Comparison of ENCODE assay signal across 8 mouse cellular contexts in genomic region chr9:21988421-21989101, GRCm38 (mm10). TPM values are rescaled to one million over a fixed set of nuclear protein-coding genes. Genes with fewer than 3 reads are reported as not detected.
DNase-seq lines count a peak whose midpoint lies in the region; ATAC-seq and TF ChIP-seq lines count a peak whose summit lies in the region.

No protein-coding gene starts in this region.

- no peak overlapping the region for H3K27ac ChIP-seq in hindbrain, postnatal 0 days
- H3K27ac ChIP-seq in liver, embryonic 15.5 days (replicated peaks): no peak overlapping the region

- peak overlapping the region; percentile 45 for H3K9ac ChIP-seq in hindbrain, postnatal 0 days (replicated peaks; ENCODE audit: low read length)
- no peak overlapping the region for H3K9ac ChIP-seq in liver, embryonic 15.5 days

- ATAC-seq in hindbrain, postnatal 0 days: peak; percentile 30; the same call in 1 of the 2 replicates
- ATAC-seq in liver, embryonic 15.5 days (ENCODE audit: insufficient read depth): no peak
- ATAC-seq in neutrophil, adult 5-6 weeks (ENCODE audit: extremely low read depth, insufficient number of reproducible peaks, low FRiP score, poor library complexity, severe bottlenecking): peak; percentile 21; the same call in 1 of the 2 replicates
- no peak for ATAC-seq in CD4-positive, CD25-positive, alpha-beta regulatory T cell, adult 4 months

- peaks cover 16% of the 10 kb centered on the region for H3K4me1 ChIP-seq in hindbrain, postnatal 0 days (ENCODE audit: insufficient read depth, low read length)
- peaks cover 18% of the 10 kb centered on the region for H3K4me1 ChIP-seq in liver, embryonic 15.5 days (replicated peaks)

- H3K36me3 ChIP-seq in hindbrain, postnatal 0 days (ENCODE audit: insufficient read depth, low read length): no peaks in the 10 kb centered on the region
- H3K36me3 ChIP-seq in liver, embryonic 15.5 days (replicated peaks): no peaks in the 10 kb centered on the region

- H3K4me3 ChIP-seq in hindbrain, postnatal 0 days (ENCODE audit: low read length): peak overlapping the region; percentile 41
- peak overlapping the region; percentile 39 for H3K4me3 ChIP-seq in liver, embryonic 15.5 days (replicated peaks)

- peak; percentile 34; the same call in 1 of the 2 replicates for TF ChIP-seq CTCF in hindbrain, postnatal 0 days (IDR thresholded peaks at IDR 0.05; ENCODE audit: low read depth)

- under 1% methylated on average over 32 of the region's 32 CpGs for WGBS in hindbrain, postnatal 0 days
- 3% methylated on average over 32 of the region's 32 CpGs for WGBS in liver, embryonic 15.5 days (ENCODE audit: insufficient replicate concordance)

- H3K27me3 ChIP-seq in hindbrain, postnatal 0 days (ENCODE audit: insufficient read depth, low read length): peaks cover 27% of the 10 kb centered on the region
- H3K27me3 ChIP-seq in liver, embryonic 15.5 days: peaks cover 100% of the 10 kb centered on the region

- peak; percentile 13 to 51 for DNase-seq in urinary bladder, adult 18-20 months (ENCODE audit: low spot score in 2 of 2)
- no peak for DNase-seq in urinary bladder, postnatal 10 days (ENCODE audit: low spot score)
- DNase-seq in embryo, embryonic 10 days (ENCODE audit: low spot score): peak; percentile 47
- DNase-seq in hindbrain, postnatal 0 days (ENCODE audit: low spot score): no peak
- no peak for DNase-seq in thymus, postnatal 25 days

- peak overlapping the region; percentile 73 for H3K4me2 ChIP-seq in hindbrain, postnatal 0 days (ENCODE audit: low read depth, low read length)
- peak overlapping the region; percentile 57 for H3K4me2 ChIP-seq in liver, embryonic 15.5 days

- H3K9me3 ChIP-seq in hindbrain, postnatal 0 days (ENCODE audit: low read length): no peaks in the 10 kb centered on the region
- H3K9me3 ChIP-seq in liver, embryonic 15.5 days (replicated peaks): no peaks in the 10 kb centered on the region

RNA-seq across cellular contexts. Expression of gene Rgl3, which starts 0.7 kb away (rescaled TPM):
- total RNA-seq in hindbrain, postnatal 0 days (2014; rRNA removed): 4.2 and 5.1 TPM in 2 replicates
- polyA plus RNA-seq in hindbrain, postnatal 0 days (2015; fragmentation: Nextera tagmentation; extraction: Ambion mirVana): 2.5 and 3.5 TPM in 2 replicates
- 0.10 and 0.13 TPM in 2 replicates for polyA plus RNA-seq in liver, embryonic 15.5 days (2015; fragmentation: Nextera tagmentation; extraction: Ambion mirVana)
- not detected in 2 replicates for total RNA-seq in neutrophil, adult 5-6 weeks (2017)
- not detected for polyA plus RNA-seq in CD4-positive, CD25-positive, alpha-beta regulatory T cell, adult 4 months (2017; shearing (Covaris generic))

RNA-seq across cellular contexts. Expression of gene Ccdc151, which starts 13.9 kb away (rescaled TPM):
- 3.3 and 6.0 TPM in 2 replicates for total RNA-seq in hindbrain, postnatal 0 days (2014; rRNA removed)
- polyA plus RNA-seq in hindbrain, postnatal 0 days (2015; fragmentation: Nextera tagmentation; extraction: Ambion mirVana): 4.2 and 4.6 TPM in 2 replicates
- not detected in 2 replicates for polyA plus RNA-seq in liver, embryonic 15.5 days (2015; fragmentation: Nextera tagmentation; extraction: Ambion mirVana)
- 0.49 TPM in 1 of 2 replicates, not detected in the other for total RNA-seq in neutrophil, adult 5-6 weeks (2017)
- not detected for polyA plus RNA-seq in CD4-positive, CD25-positive, alpha-beta regulatory T cell, adult 4 months (2017; shearing (Covaris generic))

RNA-seq across cellular contexts. Expression of gene Prkcsh, which starts 14.0 kb away (rescaled TPM):
- total RNA-seq in hindbrain, postnatal 0 days (2014; rRNA removed): 84.9 and 89.7 TPM in 2 replicates
- polyA plus RNA-seq in hindbrain, postnatal 0 days (2015; fragmentation: Nextera tagmentation; extraction: Ambion mirVana): 67.5 and 69.7 TPM in 2 replicates
- polyA plus RNA-seq in liver, embryonic 15.5 days (2015; fragmentation: Nextera tagmentation; extraction: Ambion mirVana): 50.6 and 57.5 TPM in 2 replicates
- 37.1 and 40.3 TPM in 2 replicates for total RNA-seq in neutrophil, adult 5-6 weeks (2017)
- 10 to 100 TPM; 31.5 to 37.6 TPM for polyA plus RNA-seq in CD4-positive, CD25-positive, alpha-beta regulatory T cell, adult 4 months (2017; shearing (Covaris generic))

RNA-seq across cellular contexts. Expression of gene Epor, which starts 25.3 kb away (rescaled TPM):
- 0.89 and 1.7 TPM in 2 replicates for total RNA-seq in hindbrain, postnatal 0 days (2014; rRNA removed)
- 2.3 TPM in 2 replicates for polyA plus RNA-seq in hindbrain, postnatal 0 days (2015; fragmentation: Nextera tagmentation; extraction: Ambion mirVana)
- 124 and 142 TPM in 2 replicates for polyA plus RNA-seq in liver, embryonic 15.5 days (2015; fragmentation: Nextera tagmentation; extraction: Ambion mirVana)
- total RNA-seq in neutrophil, adult 5-6 weeks (2017): not detected in 2 replicates
- not detected for polyA plus RNA-seq in CD4-positive, CD25-positive, alpha-beta regulatory T cell, adult 4 months (2017; shearing (Covaris generic))

RNA-seq across cellular contexts. Expression of gene Swsap1, which starts 33.0 kb away (rescaled TPM):
- 27.8 and 35.8 TPM in 2 replicates for total RNA-seq in hindbrain, postnatal 0 days (2014; rRNA removed)
- 8.0 and 9.0 TPM in 2 replicates for polyA plus RNA-seq in hindbrain, postnatal 0 days (2015; fragmentation: Nextera tagmentation; extraction: Ambion mirVana)
- polyA plus RNA-seq in liver, embryonic 15.5 days (2015; fragmentation: Nextera tagmentation; extraction: Ambion mirVana): 2.2 and 2.5 TPM in 2 replicates
- 3.1 and 3.7 TPM in 2 replicates for total RNA-seq in neutrophil, adult 5-6 weeks (2017)
- polyA plus RNA-seq in CD4-positive, CD25-positive, alpha-beta regulatory T cell, adult 4 months (2017; shearing (Covaris generic)): 10 to 100 TPM in 1 of 2 experiments, 1 to 10 TPM in 1; 3.2 to 13.5 TPM

Comparison
In these comparisons a context has a peak if more than half of its experiments do, and no peak if none do; other contexts are left out.
1. DNase-seq: peak in urinary bladder, adult 18-20 months (2 of 2) and embryo, embryonic 10 days (single experiment); none in urinary bladder, postnatal 10 days (single experiment), hindbrain, postnatal 0 days (single experiment) and thymus, postnatal 25 days (single experiment).
2. ATAC-seq: peak in hindbrain, postnatal 0 days (single experiment) and neutrophil, adult 5-6 weeks (single experiment); none in liver, embryonic 15.5 days (single experiment) and CD4-positive, CD25-positive, alpha-beta regulatory T cell, adult 4 months (single experiment).